Mouse (Mus musculus) erythroid progenitor cell, adult 5-6 weeks (primary cell): ENCODE results near the gene Lpcat2b. TPM values are rescaled to one million over a fixed set of nuclear protein-coding genes. Genes with fewer than 3 reads are reported as not detected.
"Not testable (repeated sequence)": the region's sequence is repeated elsewhere in the genome, so short reads cannot be mapped to it uniquely, and the experiment has no call there.

ENCODE experiments used
- ATAC-seq: replicated peaks from 2 replicates; pipeline ENCODE4 v1.8.0; 2016; ENCODE audit warnings: moderate number of reproducible peaks, mild to moderate bottlenecking, moderate TSS enrichment, inconsistent platforms; ENCODE audit not compliant: poor library complexity, low FRiP score, severe bottlenecking
- total RNA-seq, 2 experiments: library from RNA; stranded (forward) in 1 of 2; stranded (reverse) in 1 of 2; fragments of 150-400 nt in 1 of 2; fragments of 186-747, 209-891 nt in 1 of 2; gene quantifications; 2 replicates each; pipeline versions ENCODE4 v1.2.3 to v1.2.4; 2015 to 2017; ENCODE audit warnings: low replicate concordance in 2 of 2

Gene Lpcat2b
- total RNA-seq (2015; ENCODE audit: low replicate concordance): not detected in 2 replicates
- 0.45 TPM in 1 of 2 replicates, not detected in the other for total RNA-seq (2017; ENCODE audit: low replicate concordance)

GRCm38 (mm10) chr5:107431249-107431648, at the start of gene Lpcat2b:
Gene Lpcat2b, plus strand, starts transcription at chr5:107431549.
- ATAC-seq: no peak

DNA sequence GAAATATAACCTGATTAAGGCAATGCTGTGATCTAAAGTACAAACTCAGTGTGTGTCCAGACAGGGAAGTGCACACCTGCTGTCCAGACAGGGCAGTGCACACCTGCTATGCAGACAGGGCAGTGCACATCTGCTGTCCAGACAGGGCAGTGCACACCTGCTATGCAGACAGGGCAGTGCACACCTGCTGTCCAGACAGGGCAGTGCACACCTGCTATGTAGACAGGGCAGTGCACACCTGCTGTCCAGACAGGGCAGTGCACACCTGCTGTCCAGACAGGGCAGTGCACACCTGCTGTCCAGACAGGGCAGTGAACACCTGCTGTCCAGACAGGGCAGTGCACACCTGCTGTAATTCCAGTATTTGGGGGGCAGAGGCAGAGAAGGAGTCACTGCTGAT, 44.9 kb upstream of the Lpcat2b start:
- not testable (repeated sequence) for ATAC-seq

DNA sequence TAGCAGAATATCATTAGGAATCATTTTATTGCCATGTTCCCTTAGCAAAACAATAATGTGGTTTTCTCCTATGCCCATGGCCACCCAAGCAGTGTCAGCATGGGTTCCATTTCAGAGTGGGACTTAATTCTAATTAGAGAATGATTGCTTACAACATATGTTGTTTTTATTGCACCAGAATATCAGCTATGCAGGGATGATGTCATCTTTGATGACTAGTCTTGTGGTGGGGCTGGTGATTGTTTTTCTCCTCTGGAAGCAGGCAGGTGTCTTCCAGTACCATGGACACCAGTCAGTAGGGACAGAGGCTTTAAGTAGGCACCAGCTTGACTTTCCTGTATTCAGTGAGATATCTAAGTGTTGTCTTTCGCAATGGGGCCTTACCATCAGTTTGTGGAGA, 43.6 kb upstream of the Lpcat2b start:
- ATAC-seq: no peak

DNA sequence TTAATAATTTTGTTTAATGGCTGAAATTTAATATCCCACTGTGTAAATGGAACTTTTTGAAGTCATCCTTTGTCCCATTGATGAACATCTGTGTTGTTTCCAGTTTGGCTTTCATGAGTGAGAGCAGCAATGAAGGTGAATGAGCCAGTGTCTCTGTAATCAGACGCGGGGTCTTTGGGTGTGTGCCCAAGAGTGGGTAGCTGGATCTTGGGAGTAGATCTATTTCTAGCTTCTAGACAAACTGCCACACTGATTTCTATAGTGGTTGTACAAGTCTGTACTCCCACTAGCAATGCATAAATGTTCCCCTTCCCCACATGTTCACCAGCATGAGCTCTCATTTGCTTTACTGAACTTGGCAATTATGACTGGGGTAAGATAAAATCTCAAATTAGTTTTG, 42.0 kb upstream of the Lpcat2b start:
- ATAC-seq: no peak

DNA sequence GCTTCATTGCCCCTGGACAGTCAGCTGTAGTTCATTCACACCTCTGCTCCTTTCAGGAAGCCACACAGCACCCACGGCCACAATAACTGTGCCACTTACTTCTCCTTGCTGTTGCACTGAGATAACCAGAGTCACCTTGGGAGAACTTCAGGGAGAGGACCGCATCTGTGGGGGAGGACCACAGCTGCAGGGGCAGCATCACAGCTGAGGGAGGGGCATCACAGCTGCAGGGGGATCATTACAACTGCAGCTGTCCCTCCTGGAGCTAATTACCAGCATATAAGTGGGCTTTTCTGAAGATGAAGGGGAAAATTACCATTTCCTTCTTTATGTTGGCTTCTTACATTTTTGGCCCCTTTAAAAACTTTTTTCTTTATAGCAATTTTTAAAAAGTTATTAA, 36.9 kb upstream of the Lpcat2b start:
- no peak for ATAC-seq

- ATAC-seq: no peak
Observed at GRCm38 (mm10) chr5:107402436-107402835, 28.9 kb upstream of the Lpcat2b start, which contains the start of gene Ephx4. Gene Ephx4, plus strand, starts transcription at chr5:107402736.

DNA sequence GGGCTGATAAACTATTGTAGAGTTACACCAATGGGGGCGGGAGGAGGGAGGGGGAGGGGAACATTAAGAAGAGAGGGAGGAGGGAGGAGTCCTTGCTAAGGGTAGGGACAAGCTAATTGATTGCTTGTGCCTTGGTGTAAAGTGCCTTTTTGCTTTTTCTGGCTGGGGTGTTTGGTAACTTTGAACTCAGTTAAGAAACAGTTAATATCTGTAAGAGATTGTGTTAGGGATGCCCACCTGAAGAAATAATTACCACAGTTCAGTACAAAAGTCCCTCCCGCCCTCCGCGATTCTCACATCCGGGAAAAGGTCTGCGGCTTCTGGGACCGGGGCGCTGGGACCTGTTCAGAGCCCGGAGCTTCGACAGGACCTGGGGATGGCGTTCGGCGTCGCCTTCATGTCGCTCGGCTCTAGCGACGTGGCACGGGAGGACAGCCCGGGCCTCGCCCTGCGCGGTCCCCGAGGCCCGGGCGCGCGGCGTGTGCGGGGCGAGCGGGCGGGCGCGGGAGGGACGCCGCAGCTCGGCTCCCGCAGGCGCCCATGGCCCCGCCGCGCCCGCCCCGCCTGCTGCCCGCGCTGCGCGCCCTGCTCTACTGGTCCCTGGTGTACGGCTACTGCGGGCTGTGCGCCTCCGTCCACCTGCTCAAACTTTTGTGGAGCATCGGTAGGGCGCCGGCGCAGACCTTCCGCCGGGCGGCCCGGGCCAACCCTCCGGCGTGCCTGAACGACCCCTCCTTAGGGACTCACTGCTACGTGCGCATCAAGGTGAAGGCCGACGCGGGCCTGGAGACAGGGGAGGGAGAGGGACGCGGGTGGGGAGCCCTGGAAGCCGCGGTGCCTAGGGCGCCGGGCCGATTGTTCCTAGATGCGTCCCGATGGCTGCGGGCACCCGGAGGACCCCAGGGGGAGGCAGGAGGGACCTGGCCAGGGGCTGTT, 28.1 kb upstream of the Lpcat2b start:
- ATAC-seq: no peak

DNA sequence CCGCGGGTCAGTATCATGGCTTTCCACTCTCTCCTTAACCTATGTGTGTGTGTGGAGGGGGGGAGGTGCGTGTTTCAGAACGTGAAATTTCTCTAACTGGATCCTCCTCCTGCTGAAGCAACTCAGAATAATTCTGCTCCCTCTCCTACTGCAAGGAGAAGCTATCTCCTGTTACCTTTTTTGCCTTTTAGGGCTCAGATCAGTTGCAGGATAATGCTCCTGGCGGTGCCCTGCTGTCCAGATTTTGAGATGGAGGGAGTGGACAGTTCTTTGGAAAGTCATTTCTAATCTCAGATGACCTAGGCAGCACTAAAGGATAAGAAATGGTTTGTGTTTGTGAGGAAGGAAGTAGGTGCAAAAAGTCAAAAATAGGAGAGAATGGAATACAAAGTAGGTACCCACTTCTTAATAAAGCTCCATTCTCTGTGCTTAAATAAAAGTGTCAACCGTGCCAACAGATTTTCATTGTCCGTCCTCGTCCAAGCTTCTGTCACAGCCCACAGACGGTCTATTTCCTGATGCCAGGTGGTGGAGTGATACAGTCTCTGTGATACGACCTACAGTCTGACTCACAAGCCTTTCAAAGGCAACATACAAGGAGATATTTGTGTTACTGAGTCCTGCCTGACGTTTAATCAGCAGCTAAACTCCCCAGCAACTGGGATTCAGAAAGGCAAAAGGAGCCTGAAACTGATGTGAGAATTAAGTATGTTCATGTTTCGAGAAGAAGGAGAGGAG, 27.2 kb upstream of the Lpcat2b start:
- ATAC-seq: no peak

GRCm38 (mm10) chr5:107405361-107405760, 26.0 kb upstream of the Lpcat2b start:
- no peak for ATAC-seq

GRCm38 (mm10) chr5:107410305-107410704, 21.0 kb upstream of the Lpcat2b start:
- no peak for ATAC-seq

DNA sequence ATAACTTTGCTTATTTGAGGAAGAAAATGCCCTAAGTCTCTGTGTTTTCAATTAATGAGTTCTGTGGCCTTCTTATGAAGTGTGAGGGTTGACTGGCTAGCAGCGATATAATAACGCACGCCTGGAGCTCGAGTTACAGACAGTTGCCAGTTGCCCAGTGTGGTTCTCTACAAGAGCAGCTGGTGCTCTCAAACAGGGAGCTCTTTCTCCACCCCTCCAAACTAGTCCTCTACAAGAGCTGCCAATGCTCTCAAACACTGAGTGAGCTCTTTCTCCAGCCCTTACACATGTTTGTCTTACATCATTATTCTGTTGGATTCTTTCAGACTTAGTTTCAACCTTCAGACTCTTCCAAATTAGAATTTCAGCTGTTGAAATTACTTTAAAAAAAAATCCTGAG, 20.0 kb upstream of the Lpcat2b start:
- no peak for ATAC-seq

DNA sequence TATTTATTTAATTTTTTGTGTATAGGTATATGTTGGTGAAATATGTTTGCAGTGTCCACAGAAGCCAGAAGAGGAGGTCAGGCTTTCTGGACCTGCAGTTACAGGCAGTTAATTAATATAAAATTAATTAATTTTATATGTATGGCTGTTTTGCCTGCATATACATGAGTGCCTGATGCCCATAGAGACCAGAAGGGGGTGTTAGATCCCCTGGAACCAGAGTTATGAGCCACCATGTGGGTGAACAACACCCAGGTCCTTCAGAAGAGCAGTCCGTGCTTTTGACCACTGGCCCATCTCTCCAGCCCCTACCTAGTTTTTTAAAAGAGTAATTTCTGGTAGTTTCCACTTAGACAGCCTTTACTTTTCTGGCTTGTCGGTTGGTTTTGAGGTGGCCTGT, 19.1 kb upstream of the Lpcat2b start:
- ATAC-seq: no peak

DNA sequence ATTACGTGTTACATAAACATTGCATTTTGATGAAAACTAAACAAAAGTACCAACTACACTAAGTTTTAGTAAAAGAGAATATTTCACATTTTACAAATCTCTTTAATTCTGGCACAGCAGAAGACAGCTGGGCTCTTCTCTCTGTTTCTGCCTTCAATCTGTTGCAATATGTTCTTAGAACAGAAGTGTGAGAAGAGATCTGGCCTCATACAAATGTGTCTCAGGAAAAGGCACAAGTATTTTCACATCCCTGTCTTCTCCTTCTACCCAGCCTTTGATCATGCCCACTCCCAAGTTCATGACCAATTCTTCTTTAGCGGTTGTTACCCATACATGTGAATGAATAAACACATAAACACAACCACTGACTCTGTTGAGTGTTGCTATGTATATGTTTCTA, 16.3 kb upstream of the Lpcat2b start:
- no peak for ATAC-seq

- ATAC-seq: no peak
Observed at GRCm38 (mm10) chr5:107421676-107422075, 9.7 kb upstream of the Lpcat2b start.

DNA sequence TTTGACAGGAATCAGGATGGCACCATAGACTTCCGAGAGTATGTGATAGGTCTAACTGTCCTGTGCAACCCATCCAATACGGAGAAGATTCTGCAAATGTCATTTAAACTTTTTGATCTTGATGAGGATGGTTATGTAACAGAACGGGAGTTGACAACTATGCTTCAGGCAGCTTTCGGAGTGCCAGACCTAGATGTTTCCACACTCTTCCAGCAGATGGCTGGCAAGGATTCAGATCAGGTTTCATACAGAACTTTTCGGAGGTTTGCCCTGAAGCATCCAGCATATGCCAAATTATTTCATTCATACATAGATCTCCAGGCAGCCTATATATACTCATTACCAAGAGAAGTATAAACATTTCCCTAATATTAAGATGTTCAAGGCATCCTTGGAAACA, 2.7 kb downstream of the Lpcat2b start:
- ATAC-seq: no peak

DNA sequence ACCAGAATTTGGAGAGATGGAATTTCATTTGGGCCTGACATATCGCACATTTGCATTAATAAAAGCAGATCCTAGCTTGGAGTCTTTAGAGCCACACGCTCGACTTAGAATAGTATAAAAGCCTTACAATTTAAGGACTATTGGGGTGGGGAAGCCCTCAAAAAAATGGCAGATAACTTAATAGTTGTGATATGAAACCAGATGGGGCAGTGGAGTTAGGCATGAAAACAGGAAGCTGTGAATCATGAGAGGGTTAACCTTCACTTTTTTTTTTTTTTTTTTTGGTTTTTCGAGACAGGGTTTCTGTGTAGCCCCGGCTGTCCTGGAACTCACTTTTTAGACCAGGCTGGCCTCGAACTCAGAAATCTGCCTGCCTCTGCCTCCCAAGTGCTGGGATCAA, 4.8 kb downstream of the Lpcat2b start:
- ATAC-seq: no peak

DNA sequence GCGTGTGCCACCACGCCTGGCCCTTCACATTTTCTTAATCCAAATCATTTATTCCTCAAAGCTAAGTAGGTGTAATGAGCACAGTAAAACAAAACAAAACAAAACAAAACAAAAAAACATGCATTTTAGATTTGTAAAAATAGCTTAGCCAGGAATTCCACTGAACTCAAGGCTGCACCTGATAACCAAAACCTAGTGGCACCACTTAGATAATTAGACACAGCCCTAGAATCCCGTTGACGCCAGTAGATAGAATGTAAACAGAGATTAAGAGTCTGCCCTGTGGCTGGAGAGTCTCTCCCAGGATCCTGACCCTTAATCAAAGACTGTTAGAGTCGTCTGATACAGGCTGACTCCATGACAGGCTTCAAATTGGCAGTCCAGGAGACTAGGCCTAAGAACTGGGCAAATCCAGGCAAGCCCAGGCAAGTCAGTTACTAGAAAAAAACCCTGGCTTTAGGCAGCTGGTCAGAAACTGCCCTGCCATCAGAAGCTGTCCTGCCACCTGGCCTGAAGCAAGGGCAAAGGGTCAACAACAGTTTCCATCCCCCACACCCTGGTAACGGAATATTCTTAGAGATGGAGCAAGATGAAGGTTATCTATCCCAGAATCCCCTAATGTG, 5.3 kb downstream of the Lpcat2b start:
- ATAC-seq: peak; percentile 44

- ATAC-seq: peak; percentile 91
Observed at GRCm38 (mm10) chr5:107437464-107438281, 6.3 kb downstream of the Lpcat2b start, which contains the start of gene Btbd8. Gene Btbd8, plus strand, starts transcription at chr5:107437997.

GRCm38 (mm10) chr5:107438353-107438752, 7.0 kb downstream of the Lpcat2b start:
- peak; percentile 18; the same call in 1 of the 2 replicates for ATAC-seq
